Mouse (Mus musculus) embryonic facial prominence, embryonic 10.5 days (tissue): Measurements from ENCODE around the gene Krtap16-1. TPM values are rescaled to one million over a fixed set of nuclear protein-coding genes. Genes with fewer than 3 reads are reported as not detected.

Experiments used
- DNase-seq: peaks from one replicate; pipeline ENCODE4 v3.0.0-alpha.2; 2017; ENCODE audit warnings: low spot score
- H3K27ac ChIP-seq: fragments of 300-500 bp; sonication (generic); replicated peaks from 2 replicates; pipeline ENCODE4 v1.5.1; 2016; ENCODE audit warnings: mild to moderate bottlenecking
- H3K27me3 ChIP-seq: fragments of 300-500 bp; sonication (generic); replicated peaks from 2 replicates; pipeline ENCODE4 v1.6.1; 2016; ENCODE audit warnings: low read depth, mild to moderate bottlenecking; ENCODE audit not compliant: poor library complexity, severe bottlenecking
- H3K36me3 ChIP-seq: fragments of 300-500 bp; sonication (generic); replicated peaks from 2 replicates; pipeline ENCODE4 v1.6.1; 2016; ENCODE audit warnings: mild to moderate bottlenecking, moderate library complexity
- H3K4me1 ChIP-seq: fragments of 300-500 bp; sonication (generic); 2 replicates; pipeline ENCODE4 v1.6.1; 2016
- H3K4me3 ChIP-seq: fragments of 300-500 bp; sonication (generic); 2 replicates; pipeline ENCODE4 v1.5.1; 2016; ENCODE audit warnings: mild to moderate bottlenecking, moderate library complexity
- H3K9me3 ChIP-seq: fragments of 300-500 bp; sonication (generic); 2 replicates; pipeline ENCODE4 v1.6.1; 2016; ENCODE audit warnings: mild to moderate bottlenecking
- WGBS: fragments of 180-500 bp; shearing (Covaris S2); methylation state at CpG from one replicate; pipeline ENCODE4 v1.1.7; 2016; 5-methylcytosine and 5-hydroxymethylcytosine counted together
- polyA plus RNA-seq: library from polyadenylated mRNA; unstranded; fragments of >200 nt; fragmentation: Nextera tagmentation; extraction: Ambion mirVana; gene quantifications from 2 replicates; pipeline ENCODE4 v1.2.1, GENCODE M21; 2016

The Krtap16-1 gene
- polyA plus RNA-seq, 1 experiment from 2014 or later: not detected

- DNase-seq: no peak
- Histone ChIP-seq H3K4me3 (no peak within 1 kb of the TSS), H3K4me1 (no peaks in the 10 kb centered on the region), H3K36me3 (no peaks in the 10 kb centered on the region), H3K9me3 (no peaks in the 10 kb centered on the region), H3K27ac (no peak within 1 kb of the TSS), H3K27me3 (no peaks in the 10 kb centered on the region)
- 85% methylated on average over 1 of the region's 1 CpGs for WGBS
These were observed 50.4 kb downstream of the Krtap16-1 start, which contains the start of gene Krtap31-2 for GRCm38 (mm10) chr11:99935991-99936390. Gene Krtap31-2 (plus strand): TSS chr11:99936291.

Other genes with a start within 250 kb of the Krtap16-1 start
- gene Gm11595, start 213.7 kb downstream of the Krtap16-1 start, polyA plus RNA-seq: not detected in 2 replicates
- not detected in 2 replicates for gene Krtap4-8, start 205.9 kb downstream of the Krtap16-1 start, polyA plus RNA-seq
- not detected in 2 replicates for gene Krtap4-9, start 201.4 kb downstream of the Krtap16-1 start, polyA plus RNA-seq
- not detected in 2 replicates for gene Gm11596, start 193.1 kb downstream of the Krtap16-1 start, polyA plus RNA-seq
- gene Gm11569, start 187.7 kb downstream of the Krtap16-1 start, polyA plus RNA-seq: not detected in 2 replicates
- gene Gm11554, start 182.2 kb downstream of the Krtap16-1 start, polyA plus RNA-seq: not detected in 2 replicates
- gene Krtap4-13, start 176.7 kb downstream of the Krtap16-1 start, polyA plus RNA-seq: not detected in 2 replicates
- not detected in 2 replicates for gene Gm11564, start 170.9 kb downstream of the Krtap16-1 start, polyA plus RNA-seq
- gene 2300003K06Rik, start 148.5 kb downstream of the Krtap16-1 start, polyA plus RNA-seq: not detected in 2 replicates
- not detected in 2 replicates for gene Krtap4-16, start 135.0 kb downstream of the Krtap16-1 start, polyA plus RNA-seq
- gene Gm11568, start 128.7 kb downstream of the Krtap16-1 start, polyA plus RNA-seq: not detected in 2 replicates
- not detected in 2 replicates for gene Gm11559, start 122.1 kb downstream of the Krtap16-1 start, polyA plus RNA-seq
- not detected in 2 replicates for gene Krtap9-1, start 113.2 kb downstream of the Krtap16-1 start, polyA plus RNA-seq
- not detected in 2 replicates for gene Gm11567, start 107.4 kb downstream of the Krtap16-1 start, polyA plus RNA-seq
- gene Krtap31-1, start 78.7 kb downstream of the Krtap16-1 start, polyA plus RNA-seq: not detected in 2 replicates
- gene Gm11565, start 71.8 kb downstream of the Krtap16-1 start, polyA plus RNA-seq: not detected in 2 replicates
- gene Krtap31-2, start 50.3 kb downstream of the Krtap16-1 start, polyA plus RNA-seq: not detected in 2 replicates
- not detected in 2 replicates for gene Krtap9-5, start 38.1 kb downstream of the Krtap16-1 start, polyA plus RNA-seq
- not detected in 2 replicates for gene Krtap29-1, start 7.5 kb downstream of the Krtap16-1 start, polyA plus RNA-seq
- not detected in 2 replicates for gene Krtap17-1, start 7.4 kb upstream of the Krtap16-1 start, polyA plus RNA-seq
- gene Krt33a, start 29.6 kb upstream of the Krtap16-1 start, polyA plus RNA-seq: not detected in 2 replicates
- gene Krt33b, start 43.3 kb upstream of the Krtap16-1 start, polyA plus RNA-seq: not detected in 2 replicates
- not detected in 2 replicates for gene Krt34, start 55.0 kb upstream of the Krtap16-1 start, polyA plus RNA-seq
- not detected in 2 replicates for gene Krt31, start 64.0 kb upstream of the Krtap16-1 start, polyA plus RNA-seq
- gene Krt32, start 101.6 kb upstream of the Krtap16-1 start, polyA plus RNA-seq: not detected in 2 replicates
- not detected in 2 replicates for gene Krt35, start 109.6 kb upstream of the Krtap16-1 start, polyA plus RNA-seq
- gene Krt36, start 119.0 kb upstream of the Krtap16-1 start, polyA plus RNA-seq: 0.09 TPM in 1 of 2 replicates, not detected in the other
- not detected in 2 replicates for gene Krt13, start 135.0 kb upstream of the Krtap16-1 start, polyA plus RNA-seq
- gene Krt15, start 149.3 kb upstream of the Krtap16-1 start, polyA plus RNA-seq: 2.8 and 8.6 TPM in 2 replicates
- gene Krt19, start 162.1 kb upstream of the Krtap16-1 start, polyA plus RNA-seq: 16.1 and 18.2 TPM in 2 replicates
- gene Krt9, start 206.6 kb upstream of the Krtap16-1 start, polyA plus RNA-seq: not detected in 2 replicates
- 12.0 and 16.1 TPM in 2 replicates for gene Krt14, start 221.0 kb upstream of the Krtap16-1 start, polyA plus RNA-seq